Comparison of ENCODE assay signal across 9 mouse cellular contexts in genomic region chr10:116789096-116789495, GRCm38 (mm10).
DNase-seq lines count a peak whose midpoint lies in the region; ATAC-seq and TF ChIP-seq lines count a peak whose summit lies in the region.
"Had no signal": no experiment of that assay in that cellular context is flagged by ENCODE, and none has a peak within 500 bp of the region (broad histone marks: within the 10 kb centered on the region; RNA-seq: fewer than 3 reads in every experiment).

No protein-coding gene starts in this region.

- no peaks in the 10 kb centered on the region for H3K27me3 ChIP-seq in cerebellum, adult 2 months (ENCODE audit: control insufficient read depth, insufficient read depth, low read length)
- no peaks in the 10 kb centered on the region for H3K27me3 ChIP-seq in limb, embryonic 14.5 days (ENCODE audit: control insufficient read depth, insufficient read depth, low read length)
- H3K27me3 ChIP-seq in hindbrain, embryonic 13.5 days, result no peaks in the 10 kb centered on the region
- H3K27me3 ChIP-seq: neural tube, embryonic 12.5 days had no signal

- H3K9ac ChIP-seq in limb, embryonic 14.5 days (ENCODE audit: low read depth, low read length, severe bottlenecking), result no peak overlapping the region
- H3K9ac ChIP-seq in hindbrain, embryonic 13.5 days, result no peak overlapping the region
- H3K9ac ChIP-seq: neural tube, embryonic 12.5 days had no signal

- no peak overlapping the region for H3K27ac ChIP-seq in cerebellum, adult 2 months (ENCODE audit: insufficient read depth, low read length)
- H3K27ac ChIP-seq in cortical plate, adult 2 months (ENCODE audit: insufficient read depth, low read length), result no peak overlapping the region
- no peak overlapping the region for H3K27ac ChIP-seq in limb, embryonic 14.5 days (replicated peaks; ENCODE audit: low read depth, low read length)
- no peak overlapping the region for H3K27ac ChIP-seq in hindbrain, embryonic 13.5 days
- H3K27ac ChIP-seq: neural tube, embryonic 12.5 days had no signal

- H3K4me3 ChIP-seq in cerebellum, adult 2 months (replicated peaks; ENCODE audit: insufficient read depth, low read depth, low read length), result no peak overlapping the region
- H3K4me3 ChIP-seq in lung, adult 2 months (replicated peaks; ENCODE audit: extremely low read depth, low read depth, low read length), result no peak overlapping the region
- H3K4me3 ChIP-seq in cortical plate, adult 2 months (ENCODE audit: insufficient read depth, low read length), result no peak overlapping the region
- no peak overlapping the region for H3K4me3 ChIP-seq in limb, embryonic 14.5 days (replicated peaks; ENCODE audit: low read length)
- H3K4me3 ChIP-seq in hindbrain, embryonic 13.5 days, result no peak overlapping the region
- H3K4me3 ChIP-seq: neural tube, embryonic 12.5 days had no signal

- H3K9me3 ChIP-seq in limb, embryonic 14.5 days (ENCODE audit: control insufficient read depth, low read length), result no peaks in the 10 kb centered on the region
- H3K9me3 ChIP-seq in hindbrain, embryonic 13.5 days, result no peaks in the 10 kb centered on the region
- H3K9me3 ChIP-seq: neural tube, embryonic 12.5 days had no signal

- peaks cover 3% of the 10 kb centered on the region for H3K4me1 ChIP-seq in cerebellum, adult 2 months (ENCODE audit: control insufficient read depth, insufficient read depth, low read length)
- no peaks in the 10 kb centered on the region for H3K4me1 ChIP-seq in lung, adult 2 months (ENCODE audit: control insufficient read depth, insufficient read depth, low read length)
- peaks cover 2% of the 10 kb centered on the region for H3K4me1 ChIP-seq in cortical plate, adult 2 months (ENCODE audit: control insufficient read depth, insufficient read depth, low read length)
- 0 out of 2 replicates have a peak, but pooled peaks cover 3% of the 10 kb centered on the region for H3K4me1 ChIP-seq in limb, embryonic 14.5 days (ENCODE audit: control insufficient read depth, insufficient read depth, low read length)
- peaks cover 2% of the 10 kb centered on the region; the same call in 1 of the 2 replicates for H3K4me1 ChIP-seq in hindbrain, embryonic 13.5 days (replicated peaks)
- H3K4me1 ChIP-seq: neural tube, embryonic 12.5 days had no signal

- TF ChIP-seq POLR2A in cerebellum, adult 2 months (IDR thresholded peaks at IDR 0.05; ENCODE audit: borderline replicate concordance, insufficient read depth, low read length), result no peak
- TF ChIP-seq POLR2A in lung, adult 2 months (IDR thresholded peaks at IDR 0.05; ENCODE audit: borderline replicate concordance, extremely low read depth, low read depth, low read length), result no peak
- TF ChIP-seq POLR2A in cortical plate, adult 2 months (IDR thresholded peaks at IDR 0.05; ENCODE audit: extremely low read depth, insufficient read depth, low read length), result no peak
- TF ChIP-seq POLR2A in limb, embryonic 14.5 days (IDR thresholded peaks at IDR 0.05; ENCODE audit: borderline replicate concordance, extremely low read depth, insufficient read depth, insufficient read length), result no peak

- TF ChIP-seq CTCF in cerebellum, adult 2 months (IDR thresholded peaks at IDR 0.05; ENCODE audit: borderline replicate concordance, insufficient read depth, low read depth, low read length), result peak; percentile 50; the same call in 1 of the 2 replicates
- TF ChIP-seq CTCF in lung, adult 2 months (IDR thresholded peaks at IDR 0.05; ENCODE audit: insufficient read depth, low read length), result peak; percentile 50
- peak; percentile 34 for TF ChIP-seq CTCF in cortical plate, adult 2 months (IDR thresholded peaks at IDR 0.05; ENCODE audit: extremely low read depth, insufficient read depth, low read length)

- no peak for ATAC-seq in limb, embryonic 14.5 days (ENCODE audit: low FRiP score, low read depth)
- no peak for ATAC-seq in hindbrain, embryonic 13.5 days (ENCODE audit: low FRiP score)

- DNase-seq in cerebellum, adult 2 months, result peak in 1 of 2 experiments; percentile 32
- no peak for DNase-seq in cerebellum, adult 11 months
- DNase-seq in lung, adult 2 months, result no peak
- DNase-seq in lung, postnatal 25 days (ENCODE audit: low spot score), result no peak
- peak; percentile 40 for DNase-seq in limb, embryonic 14.5 days (ENCODE audit: low spot score)
- no peak for DNase-seq in ovary, postnatal 36 days (ENCODE audit: low spot score)

- H3K36me3 ChIP-seq in limb, embryonic 14.5 days (ENCODE audit: control insufficient read depth, insufficient read depth, low read length), result no peaks in the 10 kb centered on the region
- no peaks in the 10 kb centered on the region for H3K36me3 ChIP-seq in hindbrain, embryonic 13.5 days
- H3K36me3 ChIP-seq: neural tube, embryonic 12.5 days had no signal

- no peak overlapping the region for H3K4me2 ChIP-seq in limb, embryonic 14.5 days (replicated peaks; ENCODE audit: low read depth, low read length, severe bottlenecking)
- no peak overlapping the region for H3K4me2 ChIP-seq in hindbrain, embryonic 13.5 days
- H3K4me2 ChIP-seq: neural tube, embryonic 12.5 days had no signal
